Mouse (Mus musculus) ZHBTc4 (cell line): ENCODE results near the gene Dnah8.

Source experiments
- DNase-seq: peaks from one replicate; pipeline ENCODE4 v3.0.0-alpha.2; 2011; ENCODE audit warnings: low read depth, low spot score

Dnah8 gene

GRCm38 (mm10) chr17:30819134-30819533 is 195.0 kb downstream of the Dnah8 start:
- DNase-seq, result peak; percentile 92

- DNase-seq, result no peak
Observed at GRCm38 (mm10) chr17:30821115-30821514, 197.0 kb downstream of the Dnah8 start.

GRCm38 (mm10) chr17:30824473-30824872 is 200.3 kb downstream of the Dnah8 start:
- DNase-seq, result no peak

- peak; percentile 55 for DNase-seq
Observed at GRCm38 (mm10) chr17:30825731-30826304, 201.7 kb downstream of the Dnah8 start.

GRCm38 (mm10) chr17:30831170-30831569 is 207.0 kb downstream of the Dnah8 start:
- DNase-seq, result peak; percentile 80

- peak; percentile 60 for DNase-seq
Observed at GRCm38 (mm10) chr17:30835419-30835818, 211.3 kb downstream of the Dnah8 start.

- DNase-seq, result no peak
Observed at GRCm38 (mm10) chr17:30837031-30837430, 212.9 kb downstream of the Dnah8 start.

GRCm38 (mm10) chr17:30840046-30840445 is 215.9 kb downstream of the Dnah8 start:
- no peak for DNase-seq

- no peak for DNase-seq
Observed at GRCm38 (mm10) chr17:30842312-30842711, 218.2 kb downstream of the Dnah8 start.

GRCm38 (mm10) chr17:30844321-30844791 is 220.2 kb downstream of the Dnah8 start:
- peak; percentile 74 for DNase-seq

- no peak for DNase-seq
Observed at GRCm38 (mm10) chr17:30847498-30847897, 223.3 kb downstream of the Dnah8 start.

GRCm38 (mm10) chr17:30848086-30848485 is 223.9 kb downstream of the Dnah8 start:
- peak; percentile 73 for DNase-seq

- no peak for DNase-seq
Observed at GRCm38 (mm10) chr17:30848804-30849203, 224.7 kb downstream of the Dnah8 start.

GRCm38 (mm10) chr17:30849813-30850212 is 225.7 kb downstream of the Dnah8 start:
- no peak for DNase-seq

- peak; percentile 87 for DNase-seq
Observed at GRCm38 (mm10) chr17:30852345-30852744, 228.2 kb downstream of the Dnah8 start.

GRCm38 (mm10) chr17:30857347-30857746 is 233.2 kb downstream of the Dnah8 start:
- no peak for DNase-seq

GRCm38 (mm10) chr17:30858586-30859259 is 234.6 kb downstream of the Dnah8 start:
- no peak for DNase-seq

- no peak for DNase-seq
Observed at GRCm38 (mm10) chr17:30859989-30860585, 235.9 kb downstream of the Dnah8 start.

GRCm38 (mm10) chr17:30860606-30861005 is 236.5 kb downstream of the Dnah8 start:
- no peak for DNase-seq

- no peak for DNase-seq
Observed at GRCm38 (mm10) chr17:30866281-30866680, 242.1 kb downstream of the Dnah8 start.

- DNase-seq, result no peak
Observed at GRCm38 (mm10) chr17:30866966-30867365, 242.8 kb downstream of the Dnah8 start.

GRCm38 (mm10) chr17:30871040-30871439 is 246.9 kb downstream of the Dnah8 start:
- DNase-seq, result no peak

GRCm38 (mm10) chr17:30874276-30874675 is 250.1 kb downstream of the Dnah8 start:
- peak; percentile 97 for DNase-seq
